Mouse (Mus musculus) spleen, adult 18-20 months (tissue): ENCODE measurements around the gene Arhgap11a.

Experiments used
- DNase-seq, 2 experiments: peaks; one replicate each; pipeline ENCODE4 v3.0.0; 2022; ENCODE audit warnings: mixed read lengths in 2 of 2

Gene Arhgap11a

DNA sequence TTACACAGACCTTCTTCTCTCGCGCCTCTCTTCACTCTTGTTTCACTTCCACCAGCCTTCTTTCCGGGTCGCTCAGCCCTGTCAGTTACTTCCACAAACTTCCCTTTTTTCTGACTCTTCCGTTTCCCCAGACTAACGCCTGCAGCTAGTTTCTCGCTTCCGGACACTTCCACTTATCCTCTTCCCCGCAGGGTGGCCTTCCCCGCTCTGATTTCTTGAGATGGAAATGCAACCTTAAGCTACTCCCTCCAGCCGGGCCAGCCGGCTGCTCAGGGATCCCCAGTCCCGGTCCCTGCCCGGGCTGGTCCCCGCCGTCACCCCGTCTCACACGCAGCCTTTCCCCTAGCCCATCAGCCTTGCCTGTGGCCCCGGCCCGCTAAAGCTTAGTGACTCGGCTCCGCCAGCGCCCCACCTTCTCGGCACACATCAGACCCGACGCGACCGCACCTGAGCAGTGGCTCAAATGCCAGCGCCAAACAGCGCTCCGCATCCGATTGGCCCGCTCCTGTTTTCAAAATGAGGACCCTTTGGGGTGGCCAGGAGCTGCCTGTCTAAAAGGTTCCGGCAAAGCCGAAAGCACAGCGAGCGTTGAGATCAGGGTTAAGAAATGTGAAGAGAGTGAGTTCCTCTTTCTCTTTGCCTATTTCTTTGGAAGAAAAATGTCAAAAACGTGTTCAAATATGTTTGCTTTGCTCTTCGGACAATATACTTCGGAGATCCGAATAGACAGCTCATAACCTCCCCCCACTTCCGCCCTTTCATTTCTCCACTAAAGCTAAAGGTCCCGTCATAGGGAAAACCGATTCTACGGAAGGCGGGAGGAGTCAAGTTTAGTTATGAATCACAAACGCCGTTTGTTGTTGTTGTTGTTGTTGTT, at the start of gene Arhgap11a:
Arhgap11a (minus strand) TSS at position 417 of the 877 bp plus-strand sequence.
- peak; percentile 78 to 90 for DNase-seq

DNA sequence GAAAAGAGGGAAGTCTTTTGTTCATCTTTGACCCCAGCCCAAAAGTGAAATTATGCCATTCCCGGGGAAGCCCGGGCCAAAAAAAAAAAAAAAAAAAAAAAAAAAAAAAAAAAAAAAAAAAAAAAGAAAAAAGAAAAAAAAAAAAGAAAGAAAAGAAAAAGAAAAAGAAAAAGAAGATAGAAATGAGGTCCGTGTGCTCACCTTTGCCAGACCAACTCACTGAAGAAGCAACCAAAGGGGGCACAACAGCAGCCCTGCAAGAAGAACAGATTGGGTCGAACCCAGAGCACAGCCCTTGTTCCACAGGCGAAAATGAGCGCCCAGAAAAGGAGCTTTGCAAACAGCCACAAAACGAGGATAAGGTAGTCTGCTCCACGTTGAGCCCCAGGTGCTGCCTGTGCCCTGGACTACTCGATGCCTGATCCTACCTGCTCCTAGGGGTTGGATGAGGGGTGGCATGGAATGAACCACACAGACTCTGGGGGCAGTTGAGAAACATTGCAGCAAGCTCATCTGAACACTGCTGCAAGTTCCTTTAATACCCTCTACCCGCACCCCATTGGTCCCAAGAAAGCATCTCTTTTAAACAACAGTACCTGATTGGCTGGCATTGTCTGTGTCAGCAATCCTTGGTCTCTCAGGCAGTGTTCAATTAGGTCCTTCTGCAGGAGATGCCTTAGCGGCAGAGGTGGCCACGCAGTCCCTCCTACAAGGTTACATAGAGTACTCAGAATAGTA, 45.1 kb upstream of the Arhgap11a start:
- no peak for DNase-seq

DNA sequence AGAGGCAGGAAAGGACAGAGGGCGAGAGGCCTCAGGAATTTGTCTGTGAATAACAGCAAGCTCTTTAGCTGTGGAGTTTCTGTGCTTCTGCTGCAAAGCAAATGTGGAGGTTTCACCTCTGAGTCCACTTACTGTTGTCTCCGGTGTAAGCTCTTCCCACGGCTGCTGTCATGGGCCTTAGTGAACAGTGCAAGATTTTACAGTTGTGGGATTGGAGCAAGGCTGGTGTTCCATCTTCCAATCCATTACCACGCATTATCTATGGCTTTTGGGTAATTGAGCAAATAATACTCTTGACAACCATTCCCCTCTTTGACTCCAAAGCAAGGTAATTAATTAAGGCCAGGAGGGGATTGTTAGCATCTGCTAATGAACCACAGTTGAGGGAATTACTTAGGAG, 38.7 kb upstream of the Arhgap11a start:
- no peak for DNase-seq

DNA sequence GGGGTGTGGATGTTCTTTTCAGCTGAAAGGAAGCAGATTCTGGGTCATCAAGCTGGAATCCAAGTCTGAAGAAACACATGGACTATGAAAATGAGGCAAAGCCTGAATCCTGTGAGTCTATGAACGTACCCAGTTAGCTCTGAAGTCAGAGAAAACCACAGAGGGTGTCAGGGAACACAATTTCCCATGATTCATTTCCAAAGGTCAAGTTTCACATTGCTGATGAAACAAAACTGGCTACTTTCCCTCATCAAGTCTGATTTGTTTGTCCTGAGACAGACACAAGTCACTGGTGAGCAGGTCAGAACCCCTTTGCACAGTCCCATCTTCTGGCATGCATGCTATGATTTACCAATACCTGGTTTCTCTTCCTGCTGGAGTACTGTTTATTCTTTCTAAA, 37.6 kb upstream of the Arhgap11a start:
- no peak for DNase-seq

DNA sequence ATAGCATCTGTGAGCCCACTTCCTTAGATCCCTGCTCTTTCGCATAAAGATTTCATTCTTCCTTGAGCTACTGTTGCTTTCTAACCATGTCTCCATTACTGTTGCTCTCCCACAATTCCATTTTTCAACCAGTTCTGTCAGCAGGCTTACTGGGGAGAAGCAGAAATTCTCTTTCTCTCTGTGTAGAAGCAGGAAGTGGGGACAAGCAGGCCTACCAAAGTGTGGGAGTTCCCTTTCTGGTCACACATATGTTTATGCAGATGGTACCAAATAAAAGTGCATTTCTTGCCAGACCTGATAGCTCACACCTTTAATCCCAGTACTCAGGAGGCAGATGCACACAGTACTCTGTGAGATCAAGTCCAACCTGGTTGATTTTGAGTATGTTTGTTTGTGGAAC, 21.7 kb upstream of the Arhgap11a start:
- no peak for DNase-seq

DNA sequence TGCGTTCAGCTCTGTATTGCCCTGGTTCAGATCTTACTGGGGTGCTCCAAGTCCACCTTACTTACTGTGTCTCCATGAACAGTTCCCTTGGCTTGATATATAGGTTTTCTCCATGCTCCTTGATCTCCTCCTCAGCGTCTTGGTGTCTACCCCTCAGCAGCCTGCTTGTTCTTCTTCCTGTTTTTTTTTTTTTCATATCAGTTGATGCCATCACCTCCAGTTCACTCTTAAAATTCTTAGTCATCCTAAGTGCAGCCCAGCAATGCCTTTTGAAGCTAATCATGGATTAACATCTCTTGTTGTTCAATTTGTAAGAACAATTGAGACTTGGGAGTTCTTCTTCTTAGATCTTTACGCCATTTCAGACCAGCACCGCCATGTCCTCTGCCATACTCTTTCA, 19.9 kb upstream of the Arhgap11a start:
- no peak for DNase-seq

DNA sequence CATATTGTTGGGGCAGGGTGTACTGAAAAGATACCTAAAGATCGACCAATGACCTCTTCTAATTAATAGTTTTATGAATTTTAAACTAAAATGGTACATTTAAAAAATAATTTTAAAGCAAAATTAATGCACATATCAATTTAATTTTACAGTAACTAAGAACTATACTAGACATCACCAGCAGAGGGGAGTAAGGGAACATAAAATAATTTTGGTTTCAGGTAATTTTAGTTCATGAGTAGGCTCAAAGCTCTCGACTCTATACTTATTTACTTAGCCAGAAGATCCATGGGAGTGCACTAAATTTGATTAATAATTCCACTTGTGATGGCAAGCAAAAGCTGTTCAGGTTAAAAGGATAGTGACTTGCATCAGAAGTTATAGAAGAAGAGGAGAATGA, 17.7 kb upstream of the Arhgap11a start:
- no peak for DNase-seq

DNA sequence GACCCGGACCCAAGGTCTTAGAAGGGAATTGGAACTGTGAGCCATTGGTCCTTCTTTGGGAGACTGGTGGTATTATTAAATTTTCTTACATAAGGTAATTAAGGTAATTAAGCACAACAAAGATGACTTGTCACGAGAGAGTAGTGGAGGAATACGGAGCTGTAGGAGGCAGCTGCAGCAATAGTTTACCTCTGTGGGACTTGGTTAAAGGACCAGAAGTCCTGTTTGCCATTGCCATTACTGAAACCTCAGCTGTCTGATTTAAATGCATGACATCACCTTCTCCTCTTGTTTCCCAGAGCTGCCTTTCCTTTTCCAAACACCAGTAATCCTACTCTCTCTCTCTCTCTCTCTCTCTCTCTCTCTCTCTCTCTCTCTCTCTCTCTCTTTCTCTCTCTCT, 680 bp upstream of the Arhgap11a start:
- DNase-seq, result no peak

DNA sequence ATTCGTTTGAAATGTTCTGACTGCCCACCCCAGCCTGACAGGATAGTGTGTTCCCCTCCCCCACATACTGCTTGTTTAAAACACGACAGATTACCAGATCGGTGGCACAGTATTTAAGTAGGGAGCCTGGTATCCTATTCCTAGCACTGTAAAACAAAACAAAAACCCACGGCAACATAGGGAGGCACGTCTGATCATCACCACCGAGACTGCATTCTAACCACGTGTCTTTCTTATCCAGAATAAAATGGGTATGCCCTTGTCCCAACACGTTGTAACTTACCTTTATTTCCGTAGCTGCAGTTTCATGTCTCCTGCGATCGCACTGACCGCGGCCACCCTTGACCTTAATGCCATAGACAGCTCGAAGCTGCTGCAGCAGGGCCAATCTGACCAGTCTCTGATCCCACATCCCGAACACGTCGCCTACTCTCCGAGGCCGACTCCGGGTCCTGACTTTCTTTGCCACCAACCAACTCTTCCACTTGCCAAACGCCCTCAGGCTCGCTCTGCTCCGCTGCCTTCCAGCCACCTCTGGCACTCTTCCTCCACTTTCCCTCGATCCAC, 700 bp downstream of the Arhgap11a start:
- DNase-seq, result peak in 1 of 2 experiments; percentile 27

DNA sequence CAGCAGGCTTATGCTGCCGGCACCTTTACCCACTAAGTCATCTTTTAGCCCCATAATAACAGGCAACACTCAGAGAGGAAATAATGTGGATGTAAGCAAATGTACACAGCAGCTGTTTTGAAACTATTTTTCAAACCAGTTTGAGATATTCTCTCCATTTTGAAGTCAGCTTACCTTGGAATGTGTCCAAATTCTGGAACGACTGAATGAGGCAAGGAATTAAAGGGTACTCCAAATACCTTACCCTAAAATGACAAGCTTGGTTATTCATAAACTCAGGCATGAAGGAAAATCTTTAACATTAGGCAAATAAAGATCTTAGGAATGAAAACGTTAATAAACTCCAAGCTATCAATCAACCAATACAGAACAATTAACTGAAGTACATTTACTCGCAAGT, 3.4 kb downstream of the Arhgap11a start:
- DNase-seq, result no peak

DNA sequence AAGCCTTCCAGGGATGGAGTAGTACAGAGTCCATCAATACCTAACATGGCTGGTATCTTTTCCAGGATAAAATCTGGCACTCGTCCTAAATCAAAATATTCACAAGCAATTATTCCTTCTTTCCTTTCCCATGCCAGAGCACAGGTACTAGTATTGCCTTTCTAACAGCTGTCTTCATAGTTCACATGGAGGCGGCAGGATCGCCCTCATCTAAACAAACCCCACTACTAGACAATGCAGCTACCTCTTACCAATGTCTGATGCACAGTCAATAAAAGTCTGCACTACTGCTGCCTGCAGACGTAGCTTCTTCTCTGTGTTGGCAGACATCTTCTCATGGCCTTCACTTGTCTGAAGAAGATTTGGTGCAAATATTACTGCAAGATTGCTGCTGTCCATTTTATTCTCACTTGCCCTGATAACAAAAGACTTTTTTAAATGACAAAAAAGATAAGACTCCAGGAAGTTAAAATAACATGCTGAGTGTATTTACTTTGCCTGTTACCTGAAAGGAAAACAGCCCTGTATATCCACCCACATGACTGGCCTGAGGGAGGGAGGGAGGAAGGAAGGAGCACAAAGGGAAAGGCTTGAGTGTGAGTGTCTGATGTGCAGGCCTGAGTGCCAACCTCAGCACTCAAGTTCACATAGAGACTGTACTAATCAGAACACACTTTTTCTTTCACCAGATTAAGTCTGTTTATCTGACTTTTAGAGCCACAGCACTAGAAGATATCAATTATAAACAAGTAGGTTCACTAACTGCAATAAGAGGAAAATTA, 6.6 kb downstream of the Arhgap11a start:
- no peak for DNase-seq

DNA sequence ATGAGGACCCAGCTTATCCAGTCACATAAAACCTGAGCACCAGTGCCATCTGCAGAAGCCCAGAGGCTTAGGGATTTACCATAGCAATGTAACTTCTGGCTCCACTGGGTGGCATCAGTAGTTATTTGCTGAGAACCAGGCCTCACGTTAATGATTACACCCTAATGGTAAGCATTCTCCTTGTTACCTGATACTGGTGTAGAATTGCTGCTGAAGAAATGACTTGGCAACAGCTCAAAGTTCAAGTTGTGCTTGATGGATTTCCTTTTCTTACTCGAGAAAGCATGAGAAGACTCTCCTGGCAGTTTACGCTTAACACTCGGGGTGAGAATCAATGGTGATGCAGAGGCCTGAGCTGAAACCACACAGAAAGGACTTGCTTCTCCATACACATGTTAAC, 9.0 kb downstream of the Arhgap11a start:
- no peak for DNase-seq

DNA sequence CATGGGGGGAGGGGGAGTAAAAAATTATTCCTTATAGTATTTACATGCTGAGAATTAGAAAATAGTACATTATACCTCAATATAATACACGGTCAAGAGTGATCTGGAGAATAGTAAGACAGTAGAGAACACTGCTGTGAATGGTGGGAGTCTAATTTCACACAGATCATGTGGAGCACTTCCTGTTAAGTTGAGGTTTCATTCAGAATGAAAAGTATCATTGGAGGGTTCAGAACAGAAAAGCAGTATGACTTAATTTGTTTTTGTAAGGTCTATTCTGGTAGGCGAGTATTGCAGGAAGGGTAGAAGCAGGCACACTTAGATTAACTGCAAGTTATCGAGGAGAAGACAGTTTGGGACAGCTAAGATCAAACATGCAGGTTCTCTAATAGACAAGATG, 13.2 kb downstream of the Arhgap11a start:
- no peak for DNase-seq

DNA sequence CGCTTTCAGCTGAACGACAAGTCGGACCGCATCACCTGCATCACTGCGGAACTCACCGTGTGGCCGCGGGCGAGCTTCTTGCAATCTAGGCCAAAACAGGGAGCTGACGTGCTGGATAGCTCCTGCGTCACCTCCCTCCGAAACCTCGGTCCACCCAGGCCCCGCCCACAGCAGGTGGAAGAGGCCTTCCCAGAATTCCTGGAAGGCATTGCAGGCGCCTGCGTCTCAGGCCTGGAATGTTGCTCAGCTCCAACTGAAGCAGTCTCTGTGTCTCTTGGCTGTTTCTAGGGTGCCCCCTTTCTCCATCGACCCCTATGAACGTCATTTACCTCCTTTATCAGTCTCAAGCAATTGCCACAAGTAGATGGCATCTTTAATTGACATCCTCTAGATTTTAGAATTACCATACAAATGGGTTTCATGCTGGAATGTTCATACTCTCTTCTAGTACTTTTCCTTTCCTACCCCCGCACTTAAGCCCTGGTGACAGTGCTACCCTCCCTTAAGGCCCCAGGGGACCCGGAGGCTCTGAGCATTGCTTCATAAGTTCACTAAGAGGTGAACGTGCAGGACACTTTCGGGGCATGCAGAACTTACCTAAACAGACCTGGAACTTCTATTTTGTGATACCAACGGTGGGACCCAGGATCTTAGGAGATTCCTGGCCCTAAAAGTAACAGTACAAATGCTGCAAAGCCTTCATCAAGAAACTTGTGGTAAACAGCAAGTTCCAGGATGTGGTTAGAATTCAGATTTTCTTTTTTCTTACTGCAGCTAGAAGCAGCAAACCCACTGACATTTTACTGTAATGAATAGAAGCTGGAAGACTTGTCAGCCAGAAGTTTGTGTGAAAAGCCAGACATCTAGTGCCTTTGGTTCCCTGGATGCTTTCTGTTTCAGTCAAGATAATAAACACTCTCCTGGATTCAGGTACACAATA, 19.2 kb downstream of the Arhgap11a start, which contains the start of gene Scg5:
Scg5 (minus strand) TSS at position 179 of the 940 bp plus-strand sequence.
- DNase-seq, result no peak

DNA sequence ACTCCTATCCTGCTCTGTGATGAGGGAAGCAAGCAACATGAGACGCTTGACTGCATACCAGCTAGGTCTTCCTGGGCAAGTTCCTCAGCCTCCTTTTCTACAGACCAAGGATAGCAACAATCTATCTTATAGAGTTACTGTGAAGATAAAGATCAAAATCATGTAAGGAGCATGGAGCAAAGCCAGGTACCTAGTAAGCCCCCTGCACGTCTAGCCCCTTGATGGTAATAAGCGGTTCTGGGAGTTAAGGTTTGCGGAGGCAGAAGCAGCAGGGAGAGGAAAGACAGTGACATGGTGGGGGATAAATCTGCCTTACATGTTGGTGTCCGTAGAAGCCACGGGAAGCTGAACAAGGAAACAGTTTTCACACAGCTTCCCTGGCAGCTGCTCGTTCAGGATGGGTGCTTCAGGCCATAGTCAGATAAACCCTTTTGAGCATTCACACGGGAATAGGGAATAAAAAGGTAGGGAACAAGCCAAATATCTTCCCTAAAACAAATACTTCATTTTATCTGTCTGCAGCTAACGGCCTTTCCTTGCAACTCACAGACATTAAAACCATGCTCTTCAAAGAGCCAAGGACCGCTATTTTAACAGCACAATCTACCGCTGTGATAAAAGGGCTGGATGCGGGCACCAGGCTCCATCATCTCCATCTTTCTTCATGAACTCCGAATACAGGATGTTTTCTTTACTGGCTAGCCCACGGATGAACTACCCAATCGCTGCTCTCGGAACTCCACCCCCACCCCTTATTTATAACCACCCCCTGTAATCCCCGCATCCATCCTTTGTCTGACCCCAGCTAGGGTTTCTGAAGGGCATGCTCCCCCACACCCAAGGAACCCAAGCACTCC, 20.1 kb downstream of the Arhgap11a start:
- no peak for DNase-seq

DNA sequence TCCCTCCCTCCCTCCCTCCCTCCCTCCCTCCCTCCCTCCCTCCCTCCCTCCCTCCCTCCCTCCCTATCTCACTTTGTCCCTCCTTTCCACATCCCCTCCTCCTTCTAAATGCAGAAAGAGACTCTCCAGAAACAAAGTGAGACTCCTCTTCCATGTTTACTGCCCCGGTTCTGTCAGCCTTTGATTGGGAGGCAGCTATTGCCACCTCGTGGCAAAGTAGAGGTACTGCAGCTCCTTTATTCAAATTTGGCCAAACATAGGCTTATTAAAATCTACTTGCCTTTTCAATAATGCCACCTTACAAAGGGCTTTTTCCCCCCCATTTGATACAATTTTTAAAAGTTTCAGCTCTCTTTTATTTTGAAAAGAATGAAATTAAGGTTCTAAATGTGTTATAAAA, 24.6 kb downstream of the Arhgap11a start:
- DNase-seq, result no peak

DNA sequence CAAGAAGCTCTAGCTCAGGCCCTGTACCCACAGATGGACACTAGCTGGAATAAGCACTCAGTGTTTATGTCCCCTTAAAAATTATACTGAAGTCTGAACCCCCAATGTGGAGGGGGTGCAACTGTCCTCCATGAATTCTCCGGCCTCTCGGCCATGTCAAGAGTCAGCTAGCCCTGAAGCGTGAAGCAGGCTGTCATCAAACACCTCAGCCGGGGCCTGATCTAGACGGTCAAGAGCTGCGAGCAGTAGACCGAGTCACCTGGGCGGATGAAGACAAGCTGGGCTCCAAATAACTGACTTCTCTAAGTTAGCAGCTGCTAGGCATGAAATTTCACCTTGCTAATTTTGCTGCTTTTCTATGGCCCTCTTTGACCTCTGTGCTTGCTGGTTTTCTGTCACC, 26.1 kb downstream of the Arhgap11a start:
- DNase-seq, result no peak

DNA sequence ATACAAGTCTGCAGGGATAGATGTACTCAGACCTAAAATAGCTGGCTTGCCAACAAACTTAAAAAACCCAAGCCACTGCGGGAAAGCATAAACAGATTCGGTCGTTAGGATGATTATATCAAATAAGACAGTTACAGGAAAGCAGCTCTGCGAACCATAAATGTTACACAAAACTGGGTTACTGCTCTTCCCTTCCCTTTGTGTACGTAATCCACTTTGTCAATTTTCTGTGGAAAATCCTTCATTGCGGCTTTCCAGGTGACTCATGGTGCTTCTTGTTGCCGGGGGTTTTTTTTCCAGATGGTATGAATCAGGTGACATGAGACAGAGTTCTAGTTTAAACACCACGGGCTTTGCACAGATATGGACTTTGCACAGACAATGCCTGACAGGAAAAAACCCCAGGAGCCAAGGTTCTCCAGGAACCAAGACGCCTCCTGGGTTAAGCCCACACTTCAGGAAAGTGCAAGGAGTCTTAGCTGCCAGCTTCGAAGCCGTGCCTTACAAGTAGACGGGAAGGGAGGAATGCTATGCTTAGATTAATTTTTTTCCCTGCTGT, 27.2 kb downstream of the Arhgap11a start:
- DNase-seq, result no peak

DNA sequence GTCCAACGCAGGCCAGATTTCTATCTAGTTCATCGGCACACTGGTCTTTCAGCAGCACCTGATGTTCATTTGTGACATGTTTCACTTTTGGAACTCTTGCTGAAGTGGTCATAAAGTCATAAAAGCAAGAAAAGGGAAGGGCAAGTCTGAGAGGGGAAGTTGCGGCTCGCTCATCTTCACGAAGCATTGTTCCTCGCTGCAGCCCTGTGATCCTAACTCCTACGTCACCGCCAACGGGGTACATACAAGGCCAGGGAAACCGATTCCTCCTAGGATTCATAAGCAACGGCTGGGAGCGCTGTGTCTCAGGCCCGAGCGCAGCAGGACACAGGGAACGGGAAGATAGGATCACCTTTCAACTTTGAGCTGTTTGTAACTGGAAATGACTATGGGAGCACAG, 28.3 kb downstream of the Arhgap11a start:
- DNase-seq, result no peak
